Mouse (Mus musculus): ENCODE data around the gene Ptprt. TPM values are rescaled to one million over a fixed set of nuclear protein-coding genes. Genes with fewer than 3 reads are reported as not detected.
"Not testable (repeated sequence)": the region's sequence is repeated elsewhere in the genome, so short reads cannot be mapped to it uniquely, and the experiment has no call there.

Ptprt gene
- polyA plus RNA-seq, 1 experiment from 2014 or later, result 0.33 TPM

GRCm38 (mm10) chr2:162182621-162183475 is 478.1 kb downstream of the Ptprt start:
- ATAC-seq (ENCODE audit: extremely low read depth, insufficient number of reproducible peaks, low FRiP score, low TSS enrichment), result no peak
- WGBS, result 80% methylated on average over 20 of the region's 20 CpGs
- no peak overlapping the region for H3K9ac ChIP-seq

GRCm38 (mm10) chr2:162181826-162182225 is 479.1 kb downstream of the Ptprt start:
- no peaks in the 10 kb centered on the region for H3K27me3 ChIP-seq (replicated peaks)
- H3K9ac ChIP-seq, result no peak overlapping the region
- H3K4me2 ChIP-seq, result no peak overlapping the region
- H3K9me3 ChIP-seq, result no peaks in the 10 kb centered on the region
- H3K36me3 ChIP-seq, result no peaks in the 10 kb centered on the region
- H3K4me1 ChIP-seq, result no peaks in the 10 kb centered on the region
- ATAC-seq (ENCODE audit: extremely low read depth, insufficient number of reproducible peaks, low FRiP score, low TSS enrichment), result no peak
- no peak overlapping the region for H3K4me3 ChIP-seq
- WGBS, result 80% methylated on average over 2 of the region's 2 CpGs
- H3K27ac ChIP-seq (replicated peaks), result no peak overlapping the region

More at GRCm38 (mm10) chr2:162182621-162183475, 478.1 kb downstream of the Ptprt start:
- Histone ChIP-seq H3K27me3 (replicated peaks) (no peaks in the 10 kb centered on the region), H3K4me3 (no peak overlapping the region), H3K4me2 (no peak overlapping the region), H3K9me3 (no peaks in the 10 kb centered on the region), H3K27ac (replicated peaks) (no peak overlapping the region), H3K36me3 (no peaks in the 10 kb centered on the region), H3K4me1 (no peaks in the 10 kb centered on the region)

GRCm38 (mm10) chr2:162172529-162172928 is 488.4 kb downstream of the Ptprt start:
- Histone ChIP-seq H3K9ac (no peak overlapping the region), H3K4me2 (no peak overlapping the region), H3K27me3 (replicated peaks) (no peaks in the 10 kb centered on the region), H3K36me3 (no peaks in the 10 kb centered on the region), H3K4me3 (no peak overlapping the region), H3K9me3 (no peaks in the 10 kb centered on the region), H3K4me1 (no peaks in the 10 kb centered on the region), H3K27ac (replicated peaks) (no peak overlapping the region)
- no peak for ATAC-seq (ENCODE audit: extremely low read depth, insufficient number of reproducible peaks, low FRiP score, low TSS enrichment)
- WGBS, result 73% methylated on average over 1 of the region's 1 CpGs

- Histone ChIP-seq H3K4me3 (no peak overlapping the region), H3K27me3 (replicated peaks) (no peaks in the 10 kb centered on the region), H3K27ac (replicated peaks) (no peak overlapping the region), H3K36me3 (no peaks in the 10 kb centered on the region), H3K9ac (no peak overlapping the region), H3K4me2 (no peak overlapping the region), H3K4me1 (no peaks in the 10 kb centered on the region), H3K9me3 (no peaks in the 10 kb centered on the region)
- ATAC-seq (ENCODE audit: extremely low read depth, insufficient number of reproducible peaks, low FRiP score, low TSS enrichment), result no peak
- 76% methylated on average over 3 of the region's 3 CpGs for WGBS
Observed at GRCm38 (mm10) chr2:162141845-162142411, 519.0 kb downstream of the Ptprt start.

- not testable (repeated sequence) for H3K27me3 ChIP-seq (replicated peaks); H3K9ac ChIP-seq; H3K27ac ChIP-seq (replicated peaks); H3K4me3 ChIP-seq; H3K9me3 ChIP-seq; H3K4me2 ChIP-seq; H3K36me3 ChIP-seq; ATAC-seq (ENCODE audit: extremely low read depth, insufficient number of reproducible peaks, low FRiP score, low TSS enrichment); H3K4me1 ChIP-seq
- WGBS, result 90% methylated on average over 3 of the region's 3 CpGs
Observed at GRCm38 (mm10) chr2:162136176-162136575, 524.8 kb downstream of the Ptprt start.

GRCm38 (mm10) chr2:162131607-162132304 is 529.2 kb downstream of the Ptprt start:
- Histone ChIP-seq H3K4me3 (no peak overlapping the region), H3K27me3 (replicated peaks) (no peaks in the 10 kb centered on the region), H3K4me1 (no peaks in the 10 kb centered on the region), H3K36me3 (no peaks in the 10 kb centered on the region), H3K9me3 (no peaks in the 10 kb centered on the region), H3K9ac (no peak overlapping the region), H3K4me2 (no peak overlapping the region), H3K27ac (replicated peaks) (no peak overlapping the region)
- WGBS, result 68% methylated on average over 4 of the region's 4 CpGs
- ATAC-seq (ENCODE audit: extremely low read depth, insufficient number of reproducible peaks, low FRiP score, low TSS enrichment), result no peak

GRCm38 (mm10) chr2:162129896-162130295 is 531.1 kb downstream of the Ptprt start:
- no peak for ATAC-seq (ENCODE audit: extremely low read depth, insufficient number of reproducible peaks, low FRiP score, low TSS enrichment)
- Histone ChIP-seq H3K4me2 (no peak overlapping the region), H3K27me3 (replicated peaks) (no peaks in the 10 kb centered on the region), H3K9ac (no peak overlapping the region), H3K27ac (replicated peaks) (no peak overlapping the region), H3K36me3 (no peaks in the 10 kb centered on the region), H3K4me1 (no peaks in the 10 kb centered on the region), H3K4me3 (no peak overlapping the region), H3K9me3 (no peaks in the 10 kb centered on the region)
- WGBS, result 79% methylated on average over 1 of the region's 1 CpGs

GRCm38 (mm10) chr2:162118041-162118440 is 542.9 kb downstream of the Ptprt start:
- no peaks in the 10 kb centered on the region for H3K36me3 ChIP-seq
- no peak overlapping the region for H3K4me3 ChIP-seq
- H3K27ac ChIP-seq (replicated peaks), result no peak overlapping the region
- no peaks in the 10 kb centered on the region for H3K4me1 ChIP-seq
- 55% methylated on average over 2 of the region's 2 CpGs for WGBS
- H3K27me3 ChIP-seq (replicated peaks), result no peaks in the 10 kb centered on the region
- H3K9ac ChIP-seq, result no peak overlapping the region
- no peak overlapping the region for H3K4me2 ChIP-seq
- no peaks in the 10 kb centered on the region for H3K9me3 ChIP-seq
- ATAC-seq (ENCODE audit: extremely low read depth, insufficient number of reproducible peaks, low FRiP score, low TSS enrichment), result no peak

GRCm38 (mm10) chr2:162082391-162082790 is 578.6 kb downstream of the Ptprt start:
- Histone ChIP-seq H3K36me3 (no peaks in the 10 kb centered on the region), H3K9ac (no peak overlapping the region), H3K9me3 (no peaks in the 10 kb centered on the region), H3K4me2 (no peak overlapping the region), H3K4me1 (no peaks in the 10 kb centered on the region), H3K27me3 (replicated peaks) (no peaks in the 10 kb centered on the region), H3K4me3 (no peak overlapping the region), H3K27ac (replicated peaks) (no peak overlapping the region)
- ATAC-seq (ENCODE audit: extremely low read depth, insufficient number of reproducible peaks, low FRiP score, low TSS enrichment), result no peak
- 72% methylated on average over 3 of the region's 3 CpGs for WGBS

- ATAC-seq (ENCODE audit: extremely low read depth, insufficient number of reproducible peaks, low FRiP score, low TSS enrichment), result no peak
- Histone ChIP-seq H3K9me3 (no peaks in the 10 kb centered on the region), H3K27me3 (replicated peaks) (no peaks in the 10 kb centered on the region), H3K9ac (no peak overlapping the region), H3K36me3 (no peaks in the 10 kb centered on the region), H3K4me2 (no peak overlapping the region), H3K4me3 (no peak overlapping the region), H3K4me1 (no peaks in the 10 kb centered on the region), H3K27ac (replicated peaks) (no peak overlapping the region)
- 76% methylated on average over 1 of the region's 1 CpGs for whole genome bisulfite sequencing
Observed at GRCm38 (mm10) chr2:162080717-162081398, 580.1 kb downstream of the Ptprt start.

GRCm38 (mm10) chr2:162078571-162079280 is 582.2 kb downstream of the Ptprt start:
- no peak overlapping the region for H3K4me3 ChIP-seq
- WGBS, result 84% methylated on average over 5 of the region's 5 CpGs
- H3K27ac ChIP-seq (replicated peaks), result no peak overlapping the region
- ATAC-seq (ENCODE audit: extremely low read depth, insufficient number of reproducible peaks, low FRiP score, low TSS enrichment), result no peak
- H3K9ac ChIP-seq, result no peak overlapping the region
- no peaks in the 10 kb centered on the region for H3K9me3 ChIP-seq
- H3K4me2 ChIP-seq, result no peak overlapping the region
- H3K27me3 ChIP-seq (replicated peaks), result no peaks in the 10 kb centered on the region
- H3K36me3 ChIP-seq, result no peaks in the 10 kb centered on the region
- no peaks in the 10 kb centered on the region for H3K4me1 ChIP-seq
